Mouse (Mus musculus): ENCODE data around the gene Rubcn. TPM values are rescaled to one million over a fixed set of nuclear protein-coding genes. Genes with fewer than 3 reads are reported as not detected.
A peak's percentile ranks its signal among the peaks of the same experiment; 100 is the strongest.

Gene Rubcn
- polyA plus RNA-seq, 1 experiment from 2014 or later, result 18.1 TPM

DNA sequence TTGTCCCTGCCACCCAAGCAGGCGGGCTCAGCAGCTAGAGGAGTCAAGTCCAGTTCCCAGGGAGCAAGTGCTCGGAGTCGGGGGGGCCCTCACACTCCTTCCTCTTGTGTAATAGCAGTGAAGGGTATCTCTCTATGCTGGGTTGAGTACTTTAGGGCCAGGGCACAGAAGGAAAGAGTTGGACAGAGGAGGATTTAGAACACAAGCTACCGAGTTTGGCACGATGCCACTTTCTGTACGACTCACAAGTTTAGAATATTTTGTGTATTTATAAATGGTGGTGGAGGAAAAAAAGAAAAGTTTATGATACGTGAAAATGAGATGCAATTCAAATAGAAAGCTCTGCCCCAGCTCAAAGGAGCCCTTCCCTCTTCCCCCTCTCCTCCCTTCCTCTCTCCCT lies 72.4 kb downstream of the Rubcn start:
- no peak overlapping the region for H3K4me3 ChIP-seq (ENCODE audit: low read depth, low read length)
- H3K4me1 ChIP-seq (ENCODE audit: control insufficient read depth, insufficient read depth, low read length), result peaks cover 4% of the 10 kb centered on the region; the same call in 1 of the 2 replicates
- 85% methylated on average over 7 of the region's 7 CpGs for WGBS
- no peaks in the 10 kb centered on the region for H3K9me3 ChIP-seq (ENCODE audit: control insufficient read depth, low read length)
- no peak overlapping the region for H3K9ac ChIP-seq (ENCODE audit: low read length)
- no peaks in the 10 kb centered on the region for H3K36me3 ChIP-seq (ENCODE audit: control insufficient read depth, insufficient read depth, low read length)
- DNase-seq (ENCODE audit: low spot score), result no peak
- no peak overlapping the region for H3K27ac ChIP-seq (ENCODE audit: low read depth, low read length)
- no peak for ATAC-seq (ENCODE audit: insufficient read depth, low FRiP score, low TSS enrichment)
- no peaks in the 10 kb centered on the region for H3K27me3 ChIP-seq (ENCODE audit: control insufficient read depth, insufficient read depth, low read length)
- no peak overlapping the region for H3K4me2 ChIP-seq (ENCODE audit: low read depth)

DNA sequence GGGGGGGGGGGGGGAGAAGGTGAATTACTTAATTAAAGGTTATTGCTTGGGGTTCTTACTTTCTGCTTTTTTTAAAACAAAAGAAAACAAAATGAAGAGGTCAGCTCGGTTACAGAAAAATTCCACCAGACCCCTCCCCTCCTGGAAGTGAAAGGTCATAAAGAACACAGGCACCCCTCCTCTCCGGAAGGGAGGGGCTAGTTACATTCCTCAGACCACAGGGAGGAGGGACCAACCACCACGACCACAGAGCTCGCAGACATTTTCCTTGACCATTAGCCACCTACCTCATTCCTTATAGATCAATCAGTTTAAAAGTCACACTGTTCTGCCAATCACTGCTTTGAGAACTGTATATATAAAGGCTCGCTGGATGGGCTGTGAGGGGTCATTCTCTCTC lies 73.7 kb downstream of the Rubcn start:
- 42% methylated on average over 5 of the region's 5 CpGs for WGBS
- ATAC-seq (ENCODE audit: insufficient read depth, low FRiP score, low TSS enrichment), result no peak

DNA sequence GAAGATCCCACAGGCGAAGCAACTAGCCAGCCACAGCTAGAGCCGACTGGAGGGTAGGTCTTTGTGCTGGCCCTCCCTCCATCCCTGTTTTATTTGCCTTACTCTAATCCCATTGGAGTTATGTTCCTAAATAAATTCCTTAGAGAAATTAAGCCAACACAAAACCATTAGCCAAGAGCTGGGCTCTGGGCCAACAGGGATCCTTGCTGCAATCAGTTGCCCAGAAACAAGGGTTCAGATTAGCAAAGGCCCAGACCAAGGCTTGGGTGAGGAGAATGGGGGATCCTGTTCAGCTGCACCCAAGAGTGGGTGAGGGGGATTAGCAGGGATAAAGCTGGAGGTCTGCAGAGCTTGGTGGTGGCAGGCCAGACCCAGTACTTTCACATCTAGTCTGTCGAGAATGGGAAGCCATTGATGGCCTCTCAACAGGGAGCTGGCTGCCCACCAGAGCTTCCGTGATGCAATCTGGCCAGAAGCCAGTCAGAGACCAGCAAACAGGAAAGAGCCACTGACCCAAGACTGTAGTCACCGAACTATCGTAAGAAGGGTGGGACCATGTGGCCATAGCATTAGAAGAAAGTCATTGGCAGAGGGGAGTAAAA lies 74.2 kb downstream of the Rubcn start:
- H3K4me2 ChIP-seq (ENCODE audit: low read depth), result no peak overlapping the region
- no peaks in the 10 kb centered on the region for H3K36me3 ChIP-seq (ENCODE audit: control insufficient read depth, insufficient read depth, low read length)
- no peaks in the 10 kb centered on the region for H3K9me3 ChIP-seq (ENCODE audit: control insufficient read depth, low read length)
- ATAC-seq (ENCODE audit: insufficient read depth, low FRiP score, low TSS enrichment), result no peak
- no peak overlapping the region for H3K4me3 ChIP-seq (ENCODE audit: low read depth, low read length)
- no peak overlapping the region for H3K9ac ChIP-seq (ENCODE audit: low read length)
- 79% methylated on average over 6 of the region's 6 CpGs for WGBS
- no peak overlapping the region for H3K27ac ChIP-seq (ENCODE audit: low read depth, low read length)
- H3K4me1 ChIP-seq (ENCODE audit: control insufficient read depth, insufficient read depth, low read length), result peaks cover 4% of the 10 kb centered on the region; the same call in 1 of the 2 replicates
- DNase-seq (ENCODE audit: low spot score), result no peak
- no peaks in the 10 kb centered on the region for H3K27me3 ChIP-seq (ENCODE audit: control insufficient read depth, insufficient read depth, low read length)

More for the DNA sequence above, 73.7 kb downstream of the Rubcn start:
- H3K4me1 ChIP-seq (ENCODE audit: control insufficient read depth, insufficient read depth, low read length), result peaks cover 4% of the 10 kb centered on the region; the same call in 1 of the 2 replicates
- H3K4me3 ChIP-seq (ENCODE audit: low read depth, low read length), result no peak overlapping the region
- no peaks in the 10 kb centered on the region for H3K9me3 ChIP-seq (ENCODE audit: control insufficient read depth, low read length)
- H3K27me3 ChIP-seq (ENCODE audit: control insufficient read depth, insufficient read depth, low read length), result no peaks in the 10 kb centered on the region
- H3K36me3 ChIP-seq (ENCODE audit: control insufficient read depth, insufficient read depth, low read length), result no peaks in the 10 kb centered on the region
- no peak for DNase-seq (ENCODE audit: low spot score)
- H3K4me2 ChIP-seq (ENCODE audit: low read depth), result no peak overlapping the region
- no peak overlapping the region for H3K9ac ChIP-seq (ENCODE audit: low read length)
- H3K27ac ChIP-seq (ENCODE audit: low read depth, low read length), result no peak overlapping the region

- Histone ChIP-seq H3K9ac (ENCODE audit: low read length) (no peak within 1 kb of the TSS), H3K4me3 (ENCODE audit: low read depth, low read length) (no peak within 1 kb of the TSS), H3K27ac (ENCODE audit: low read depth, low read length) (no peak within 1 kb of the TSS), H3K4me1 (ENCODE audit: control insufficient read depth, insufficient read depth, low read length) (no peaks in the 10 kb centered on the region), H3K4me2 (ENCODE audit: low read depth) (no peak within 1 kb of the TSS), H3K36me3 (ENCODE audit: control insufficient read depth, insufficient read depth, low read length) (no peaks in the 10 kb centered on the region), H3K9me3 (ENCODE audit: control insufficient read depth, low read length) (no peaks in the 10 kb centered on the region), H3K27me3 (ENCODE audit: control insufficient read depth, insufficient read depth, low read length) (no peaks in the 10 kb centered on the region)
- no peak for ATAC-seq (ENCODE audit: insufficient read depth, low FRiP score, low TSS enrichment)
- no peak for DNase-seq (ENCODE audit: low spot score)
- 64% methylated on average over 3 of the region's 3 CpGs for WGBS
These were observed 80.2 kb downstream of the Rubcn start, which contains the start of gene Muc20 for GRCm38 (mm10) chr16:32797426-32797689. TSS of gene Muc20 (minus strand) at chr16:32797435.

- no peaks in the 10 kb centered on the region for H3K4me1 ChIP-seq (ENCODE audit: control insufficient read depth, insufficient read depth, low read length)
- WGBS, result 73% methylated on average over 12 of the region's 14 CpGs
- ATAC-seq (ENCODE audit: insufficient read depth, low FRiP score, low TSS enrichment) (no peak), DNase-seq (ENCODE audit: low spot score) (no peak)
- H3K9ac ChIP-seq (ENCODE audit: low read length), result no peak overlapping the region
- H3K4me2 ChIP-seq (ENCODE audit: low read depth), result no peak overlapping the region
- no peaks in the 10 kb centered on the region for H3K27me3 ChIP-seq (ENCODE audit: control insufficient read depth, insufficient read depth, low read length)
- H3K9me3 ChIP-seq (ENCODE audit: control insufficient read depth, low read length), result no peaks in the 10 kb centered on the region
- H3K36me3 ChIP-seq (ENCODE audit: control insufficient read depth, insufficient read depth, low read length), result no peaks in the 10 kb centered on the region
- H3K27ac ChIP-seq (ENCODE audit: low read depth, low read length), result no peak overlapping the region
- no peak overlapping the region for H3K4me3 ChIP-seq (ENCODE audit: low read depth, low read length)
These were observed 80.7 kb downstream of the Rubcn start for GRCm38 (mm10) chr16:32796676-32797425.

- no peaks in the 10 kb centered on the region for H3K9me3 ChIP-seq (ENCODE audit: control insufficient read depth, low read length)
- H3K27ac ChIP-seq (ENCODE audit: low read depth, low read length), result no peak overlapping the region
- H3K4me3 ChIP-seq (ENCODE audit: low read depth, low read length), result no peak overlapping the region
- H3K36me3 ChIP-seq (ENCODE audit: control insufficient read depth, insufficient read depth, low read length), result no peaks in the 10 kb centered on the region
- ATAC-seq (ENCODE audit: insufficient read depth, low FRiP score, low TSS enrichment) (no peak), DNase-seq (ENCODE audit: low spot score) (no peak)
- H3K9ac ChIP-seq (ENCODE audit: low read length), result no peak overlapping the region
- whole genome bisulfite sequencing, result 75% methylated on average over 1 of the region's 1 CpGs
- no peaks in the 10 kb centered on the region for H3K4me1 ChIP-seq (ENCODE audit: control insufficient read depth, insufficient read depth, low read length)
- no peak overlapping the region for H3K4me2 ChIP-seq (ENCODE audit: low read depth)
- H3K27me3 ChIP-seq (ENCODE audit: control insufficient read depth, insufficient read depth, low read length), result no peaks in the 10 kb centered on the region
These were observed 82.4 kb downstream of the Rubcn start for GRCm38 (mm10) chr16:32795177-32795576.

GRCm38 (mm10) chr16:32790056-32790455 lies 87.5 kb downstream of the Rubcn start:
- no peak overlapping the region for H3K4me2 ChIP-seq (ENCODE audit: low read depth)
- no peak overlapping the region for H3K9ac ChIP-seq (ENCODE audit: low read length)
- 92% methylated on average over 5 of the region's 5 CpGs for WGBS
- no peak overlapping the region for H3K27ac ChIP-seq (ENCODE audit: low read depth, low read length)
- H3K27me3 ChIP-seq (ENCODE audit: control insufficient read depth, insufficient read depth, low read length), result no peaks in the 10 kb centered on the region
- DNase-seq (ENCODE audit: low spot score) (no peak), ATAC-seq (ENCODE audit: insufficient read depth, low FRiP score, low TSS enrichment) (no peak)
- no peaks in the 10 kb centered on the region for H3K4me1 ChIP-seq (ENCODE audit: control insufficient read depth, insufficient read depth, low read length)
- no peaks in the 10 kb centered on the region for H3K36me3 ChIP-seq (ENCODE audit: control insufficient read depth, insufficient read depth, low read length)
- no peaks in the 10 kb centered on the region for H3K9me3 ChIP-seq (ENCODE audit: control insufficient read depth, low read length)
- H3K4me3 ChIP-seq (ENCODE audit: low read depth, low read length), result no peak overlapping the region

DNA sequence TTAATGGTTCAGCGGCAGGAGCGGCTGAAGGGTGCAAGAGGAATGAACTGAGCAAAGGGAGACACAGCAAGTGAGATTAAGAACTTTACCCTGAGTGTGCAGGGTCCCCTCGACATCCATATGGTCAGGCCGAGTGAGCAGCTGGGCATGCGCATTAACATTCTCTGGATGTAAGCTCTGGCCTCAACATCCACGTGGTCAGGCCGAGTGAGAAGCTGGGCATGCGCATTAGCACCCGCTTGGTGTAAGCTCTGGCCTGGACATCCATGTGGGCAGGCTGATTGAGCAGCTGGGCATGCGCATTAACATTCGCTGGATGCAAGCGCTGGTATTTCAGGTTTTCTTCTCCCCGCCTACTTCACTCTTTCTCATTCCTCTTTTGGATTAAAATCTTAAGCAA lies 92.7 kb downstream of the Rubcn start:
- no peaks in the 10 kb centered on the region for H3K9me3 ChIP-seq (ENCODE audit: control insufficient read depth, low read length)
- 78% methylated on average over 13 of the region's 13 CpGs for WGBS
- no peak for ATAC-seq (ENCODE audit: insufficient read depth, low FRiP score, low TSS enrichment)
- peak; percentile 69 for DNase-seq (ENCODE audit: low spot score)
- no peaks in the 10 kb centered on the region for H3K27me3 ChIP-seq (ENCODE audit: control insufficient read depth, insufficient read depth, low read length)
- no peak overlapping the region for H3K4me2 ChIP-seq (ENCODE audit: low read depth)
- H3K4me3 ChIP-seq (ENCODE audit: low read depth, low read length), result no peak overlapping the region
- no peak overlapping the region for H3K9ac ChIP-seq (ENCODE audit: low read length)
- H3K4me1 ChIP-seq (ENCODE audit: control insufficient read depth, insufficient read depth, low read length), result no peaks in the 10 kb centered on the region
- H3K36me3 ChIP-seq (ENCODE audit: control insufficient read depth, insufficient read depth, low read length), result no peaks in the 10 kb centered on the region
- no peak overlapping the region for H3K27ac ChIP-seq (ENCODE audit: low read depth, low read length)
